Mouse (Mus musculus) hindbrain, embryonic 11.5 days (tissue): ENCODE results near the gene Col6a3. TPM values are rescaled to one million over a fixed set of nuclear protein-coding genes. Genes with fewer than 3 reads are reported as not detected.

Experiments
- ATAC-seq: fragments of 200-750 bp; cut with Nextera tagmentation; 2 replicates; pipeline ENCODE4 v1.8.0; 2017; ENCODE audit warnings: mild to moderate bottlenecking, moderate TSS enrichment, moderate library complexity; ENCODE audit not compliant: low FRiP score
- DNase-seq: peaks from one replicate; pipeline ENCODE4 v3.0.0-alpha.2; 2015; ENCODE audit warnings: low spot score
- H3K27ac ChIP-seq: fragments of 300-500 bp; sonication (generic); 2 replicates; pipeline ENCODE4 v1.5.1; 2014; ENCODE audit warnings: mild to moderate bottlenecking, low read depth, low read length
- H3K27me3 ChIP-seq: fragments of 300-500 bp; sonication (generic); 2 replicates; pipeline ENCODE4 v1.6.1; 2014; ENCODE audit warnings: mild to moderate bottlenecking, low read length, moderate library complexity, mixed read lengths; ENCODE audit not compliant: control insufficient read depth, insufficient read depth
- H3K36me3 ChIP-seq: fragments of 300-500 bp; sonication (generic); 2 replicates; pipeline ENCODE4 v1.6.1; 2014; ENCODE audit warnings: mild to moderate bottlenecking, low read length, moderate library complexity, mixed read lengths; ENCODE audit not compliant: control insufficient read depth, insufficient read depth
- H3K4me1 ChIP-seq: fragments of 300-500 bp; sonication (generic); replicated peaks from 2 replicates; pipeline ENCODE4 v1.6.1; 2014; ENCODE audit warnings: low read length, mixed read lengths; ENCODE audit not compliant: control insufficient read depth, insufficient read depth
- H3K4me2 ChIP-seq: fragments of 300-500 bp; sonication (generic); replicated peaks from 2 replicates; pipeline ENCODE4 v1.6.1; 2014; ENCODE audit warnings: mild to moderate bottlenecking, low read depth, low read length
- H3K4me3 ChIP-seq: fragments of 300-500 bp; sonication (generic); 2 replicates; pipeline ENCODE4 v1.5.1; 2014; ENCODE audit warnings: low read depth, low read length
- H3K9ac ChIP-seq: fragments of 300-500 bp; sonication (generic); 2 replicates; pipeline ENCODE4 v1.6.1; 2014; ENCODE audit warnings: low read depth, low read length
- H3K9me3 ChIP-seq: fragments of 300-500 bp; sonication (generic); 2 replicates; pipeline ENCODE4 v1.6.1; 2016; ENCODE audit warnings: low read length; ENCODE audit not compliant: control insufficient read depth
- WGBS: fragments of 180-500 bp; shearing (Covaris S2); extraction: QIAGEN DNeasy Blood & Tissue Kit; methylation state at CpG from one replicate; pipeline ENCODE4 v1.1.7; 2014; 5-methylcytosine and 5-hydroxymethylcytosine counted together
- polyA plus RNA-seq: library from polyadenylated mRNA; unstranded; fragments of >200 nt; fragmentation: Nextera tagmentation; extraction: Ambion mirVana; gene quantifications from 2 replicates; pipeline ENCODE4 v1.2.1, GENCODE M21; 2014

The Col6a3 gene
- polyA plus RNA-seq, 1 experiment from 2014 or later: 9.2 TPM

GRCm38 (mm10) chr1:90849836-90850235 is 6.1 kb upstream of the Col6a3 start:
- no peak overlapping the region for H3K27ac ChIP-seq
- H3K9ac ChIP-seq: no peak overlapping the region
- H3K9me3 ChIP-seq: no peaks in the 10 kb centered on the region
- DNase-seq (peak; percentile 14), ATAC-seq (no peak)
- no peak overlapping the region for H3K4me2 ChIP-seq
- H3K4me1 ChIP-seq: no peaks in the 10 kb centered on the region
- H3K36me3 ChIP-seq: no peaks in the 10 kb centered on the region
- no peak overlapping the region for H3K4me3 ChIP-seq
- 42% methylated on average over 8 of the region's 8 CpGs for WGBS
- no peaks in the 10 kb centered on the region for H3K27me3 ChIP-seq

GRCm38 (mm10) chr1:90845206-90845605 is 1.4 kb upstream of the Col6a3 start:
- 85% methylated on average over 10 of the region's 10 CpGs for WGBS
- H3K27me3 ChIP-seq: no peaks in the 10 kb centered on the region
- no peak overlapping the region for H3K4me2 ChIP-seq
- H3K4me1 ChIP-seq: no peaks in the 10 kb centered on the region
- no peak overlapping the region for H3K27ac ChIP-seq
- H3K36me3 ChIP-seq: no peaks in the 10 kb centered on the region
- no peak for ATAC-seq
- no peaks in the 10 kb centered on the region for H3K9me3 ChIP-seq
- DNase-seq: no peak
- no peak overlapping the region for H3K9ac ChIP-seq
- no peak overlapping the region for H3K4me3 ChIP-seq

DNA sequence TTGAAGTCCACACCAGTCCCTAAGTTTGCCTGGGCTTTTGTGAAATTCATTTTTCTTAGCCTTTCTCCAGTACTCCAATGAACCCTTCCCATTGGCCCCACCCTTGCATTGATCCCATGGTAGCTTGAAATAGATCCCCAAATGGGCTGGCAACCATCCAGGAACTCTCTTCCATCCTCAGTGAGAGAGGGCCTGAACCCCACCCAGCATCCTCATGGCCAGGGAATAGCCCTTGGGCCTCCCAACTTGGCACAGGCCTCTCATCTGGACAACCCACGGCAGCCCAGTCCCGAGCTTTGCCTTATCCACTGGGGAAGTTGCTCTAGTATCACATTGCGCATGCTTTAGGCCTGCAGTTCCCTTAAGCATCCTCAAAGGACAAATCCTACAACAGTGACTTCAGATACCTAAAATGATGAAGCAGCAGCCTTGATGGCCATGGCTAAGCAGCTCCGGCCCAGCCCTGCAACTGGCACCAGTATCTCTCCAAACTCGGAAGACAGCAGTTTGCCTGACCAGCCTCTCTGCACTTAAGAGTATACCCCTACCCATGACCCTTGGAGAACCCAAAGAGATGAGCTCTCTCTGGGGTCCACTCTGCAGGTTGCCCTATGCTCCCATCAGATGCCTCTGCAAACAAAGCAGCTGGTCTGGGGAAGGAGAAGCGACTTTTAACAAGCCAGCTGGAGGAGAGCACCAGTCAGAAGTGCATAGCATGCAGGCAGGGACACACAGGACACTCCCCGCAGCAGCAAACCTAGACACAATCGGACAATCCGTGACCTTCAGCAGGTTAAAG is 783 bp downstream of the Col6a3 start:
- no peak overlapping the region for H3K4me3 ChIP-seq
- no peak for DNase-seq
- no peak overlapping the region for H3K9ac ChIP-seq
- ATAC-seq: no peak
- H3K27me3 ChIP-seq: no peaks in the 10 kb centered on the region
- H3K4me2 ChIP-seq: no peak overlapping the region
- H3K9me3 ChIP-seq: no peaks in the 10 kb centered on the region
- no peaks in the 10 kb centered on the region for H3K4me1 ChIP-seq
- H3K27ac ChIP-seq: no peak overlapping the region
- 79% methylated on average over 9 of the region's 9 CpGs for WGBS
- no peaks in the 10 kb centered on the region for H3K36me3 ChIP-seq

DNA sequence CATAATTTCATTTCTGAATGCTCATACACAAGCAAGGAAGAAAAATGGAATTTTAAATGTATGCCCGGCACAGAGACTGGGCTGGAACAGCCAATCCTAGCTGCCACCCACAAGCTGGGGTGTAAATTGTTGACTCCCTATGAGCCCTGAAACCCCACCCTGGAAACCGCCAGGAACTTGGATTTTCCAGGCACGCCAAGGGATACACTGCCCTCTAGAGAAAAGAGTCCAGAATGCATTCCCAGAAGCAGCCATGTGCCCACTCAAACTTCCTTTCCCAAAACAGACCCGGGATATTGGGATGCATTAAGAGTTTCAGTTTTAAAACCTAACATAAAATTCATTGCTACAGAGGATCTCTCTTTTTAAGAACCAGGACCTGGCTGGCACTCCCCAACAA is 3.5 kb downstream of the Col6a3 start:
- no peaks in the 10 kb centered on the region for H3K36me3 ChIP-seq
- H3K4me3 ChIP-seq: no peak overlapping the region
- peak; percentile 61 for DNase-seq
- no peak overlapping the region for H3K9ac ChIP-seq
- no peaks in the 10 kb centered on the region for H3K9me3 ChIP-seq
- no peaks in the 10 kb centered on the region for H3K27me3 ChIP-seq
- no peak for ATAC-seq
- H3K4me2 ChIP-seq: no peak overlapping the region
- WGBS: 20% methylated on average over 4 of the region's 4 CpGs
- no peak overlapping the region for H3K27ac ChIP-seq
- no peaks in the 10 kb centered on the region for H3K4me1 ChIP-seq

GRCm38 (mm10) chr1:90838657-90839056 is 5.1 kb downstream of the Col6a3 start:
- Histone ChIP-seq H3K4me3 (no peak overlapping the region), H3K27ac (no peak overlapping the region), H3K4me2 (no peak overlapping the region), H3K9me3 (no peaks in the 10 kb centered on the region), H3K9ac (no peak overlapping the region), H3K27me3 (no peaks in the 10 kb centered on the region), H3K36me3 (no peaks in the 10 kb centered on the region), H3K4me1 (no peaks in the 10 kb centered on the region)
- 85% methylated on average over 4 of the region's 4 CpGs for WGBS
- no peak for DNase-seq
- no peak for ATAC-seq

- H3K27ac ChIP-seq: no peak overlapping the region
- no peaks in the 10 kb centered on the region for H3K36me3 ChIP-seq
- no peaks in the 10 kb centered on the region for H3K27me3 ChIP-seq
- H3K4me2 ChIP-seq: no peak overlapping the region
- H3K4me3 ChIP-seq: no peak overlapping the region
- DNase-seq: no peak
- no peak for ATAC-seq
- H3K9me3 ChIP-seq: no peaks in the 10 kb centered on the region
- no peaks in the 10 kb centered on the region for H3K4me1 ChIP-seq
- 75% methylated on average over 12 of the region's 12 CpGs for WGBS
- no peak overlapping the region for H3K9ac ChIP-seq
Observed at GRCm38 (mm10) chr1:90838221-90838620, 5.5 kb downstream of the Col6a3 start.

- Histone ChIP-seq H3K4me2 (no peak overlapping the region), H3K36me3 (no peaks in the 10 kb centered on the region), H3K4me1 (no peaks in the 10 kb centered on the region), H3K9ac (no peak overlapping the region), H3K27me3 (no peaks in the 10 kb centered on the region), H3K27ac (no peak overlapping the region), H3K9me3 (no peaks in the 10 kb centered on the region), H3K4me3 (no peak overlapping the region)
- ATAC-seq (no peak), DNase-seq (no peak)
- 72% methylated on average over 5 of the region's 5 CpGs for WGBS
Observed at GRCm38 (mm10) chr1:90836178-90836740, 7.5 kb downstream of the Col6a3 start.

- no peak overlapping the region for H3K9ac ChIP-seq
- H3K36me3 ChIP-seq: no peaks in the 10 kb centered on the region
- no peak overlapping the region for H3K4me3 ChIP-seq
- no peaks in the 10 kb centered on the region for H3K9me3 ChIP-seq
- DNase-seq (no peak), ATAC-seq (no peak)
- H3K27ac ChIP-seq: no peak overlapping the region
- H3K27me3 ChIP-seq: no peaks in the 10 kb centered on the region
- H3K4me1 ChIP-seq: no peaks in the 10 kb centered on the region
- 76% methylated on average over 6 of the region's 6 CpGs for WGBS
- H3K4me2 ChIP-seq: no peak overlapping the region
Observed at GRCm38 (mm10) chr1:90834701-90835100, 9.1 kb downstream of the Col6a3 start.

DNA sequence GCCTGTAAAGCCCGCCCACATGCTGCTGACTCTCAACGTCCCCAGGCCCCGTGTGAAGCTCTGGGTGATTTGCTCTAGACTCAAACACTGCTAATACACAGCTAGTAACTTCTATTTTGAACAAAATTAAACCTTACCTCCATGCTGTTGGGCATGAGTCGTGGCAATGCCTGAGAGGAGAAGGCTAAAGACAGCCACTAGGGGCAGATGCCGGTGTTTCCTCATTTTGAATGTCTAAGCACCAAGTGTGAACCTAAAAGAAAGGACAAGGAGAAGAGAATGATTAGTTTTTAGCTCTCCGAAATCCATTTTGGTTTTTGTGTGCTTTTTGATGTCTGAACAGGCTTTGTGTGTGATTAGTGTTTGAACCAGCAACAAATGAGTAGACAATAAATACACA is 13.8 kb downstream of the Col6a3 start:
- Histone ChIP-seq H3K9me3 (no peaks in the 10 kb centered on the region), H3K36me3 (no peaks in the 10 kb centered on the region), H3K9ac (no peak overlapping the region), H3K4me1 (no peaks in the 10 kb centered on the region), H3K27ac (no peak overlapping the region), H3K27me3 (no peaks in the 10 kb centered on the region), H3K4me2 (no peak overlapping the region), H3K4me3 (no peak overlapping the region)
- ATAC-seq (no peak), DNase-seq (no peak)
- 56% methylated on average over 6 of the region's 6 CpGs for WGBS
